Mouse (Mus musculus): Measurements from ENCODE around the gene Zfp456. TPM values are rescaled to one million over a fixed set of nuclear protein-coding genes. Genes with fewer than 3 reads are reported as not detected.

Gene Zfp456
- polyA plus RNA-seq, 1 experiment from 2014 or later = 0.93 TPM

DNA sequence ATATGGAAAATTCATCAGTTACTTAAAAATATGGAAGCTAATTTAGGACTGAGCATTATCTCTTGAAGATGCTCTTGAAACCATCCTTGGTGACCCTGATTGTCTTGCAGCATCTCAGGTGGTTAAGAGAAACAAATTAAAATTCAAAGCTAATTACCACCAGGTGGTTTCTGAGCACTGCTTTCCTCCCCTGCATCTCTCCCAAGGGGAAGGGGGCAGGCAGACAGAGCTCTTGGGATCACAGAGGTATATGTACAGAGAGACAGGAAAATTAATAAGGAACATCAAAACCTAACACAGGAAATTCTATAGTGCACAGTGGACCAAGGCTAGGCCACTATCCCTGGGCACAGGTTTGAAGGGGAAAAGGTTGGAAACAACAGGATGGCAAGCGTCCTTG lies 42.7 kb downstream of the Zfp456 start:
- H3K27ac ChIP-seq = peak overlapping the region; percentile 76
- H3K4me1 ChIP-seq (replicated peaks) = peaks cover 10% of the 10 kb centered on the region
- peak overlapping the region; percentile 64 for H3K4me3 ChIP-seq
- WGBS = 75% methylated on average over 1 of the region's 1 CpGs
- DNase-seq (ENCODE audit: low spot score) = peak; percentile 2
- no peaks in the 10 kb centered on the region for H3K27me3 ChIP-seq (ENCODE audit: insufficient read depth, poor library complexity, severe bottlenecking)
- H3K36me3 ChIP-seq = no peaks in the 10 kb centered on the region
- H3K9me3 ChIP-seq = no peaks in the 10 kb centered on the region

DNA sequence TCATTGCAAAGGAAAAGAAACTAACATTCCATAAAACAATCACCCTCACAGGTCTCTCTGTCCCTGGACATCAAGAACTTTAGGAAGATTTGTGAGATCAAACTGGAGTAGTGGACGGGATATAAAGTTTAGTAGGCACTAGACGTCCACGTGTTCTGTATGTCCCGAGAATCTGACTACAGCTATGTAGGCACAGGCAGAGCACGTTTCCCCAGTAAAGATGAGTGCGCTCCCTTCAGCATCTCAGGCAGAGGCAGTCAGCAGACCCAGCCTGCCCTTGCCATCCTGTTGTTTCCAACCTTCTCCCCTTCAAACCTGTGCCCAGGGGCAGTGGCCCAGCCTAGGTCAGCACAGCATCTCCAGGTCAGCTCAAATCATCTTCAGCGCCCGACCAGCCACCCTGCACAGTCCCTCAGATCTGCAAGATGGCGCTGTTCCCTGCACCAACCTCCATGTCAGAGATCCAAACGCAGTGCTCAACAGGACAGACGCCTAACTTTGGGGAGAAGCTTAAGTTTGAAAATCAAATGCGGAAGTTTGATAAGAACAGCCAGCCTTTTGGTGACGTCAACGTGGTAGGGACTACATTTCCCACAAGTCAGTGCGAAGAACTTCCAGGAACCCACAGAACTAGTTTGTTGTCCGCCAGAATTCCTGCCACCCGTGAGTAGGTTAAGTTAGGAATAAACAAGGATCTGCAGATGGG lies 43.4 kb downstream of the Zfp456 start, which contains the start of gene Zfp595:
Gene Zfp595 (minus strand): TSS at position 552 of the 706 bp plus-strand sequence.
- WGBS = 21% methylated on average over 17 of the region's 17 CpGs
- peak within 1 kb of the TSS; percentile 64 for H3K4me3 ChIP-seq
- no peaks in the 10 kb centered on the region for H3K9me3 ChIP-seq
- no peaks in the 10 kb centered on the region for H3K36me3 ChIP-seq
- peaks cover 10% of the 10 kb centered on the region for H3K4me1 ChIP-seq (replicated peaks)
- peak within 1 kb of the TSS; percentile 76 for H3K27ac ChIP-seq
- peak; percentile 67 for DNase-seq (ENCODE audit: low spot score)
- H3K27me3 ChIP-seq (ENCODE audit: insufficient read depth, poor library complexity, severe bottlenecking) = no peaks in the 10 kb centered on the region

Other genes with a start within 250 kb of the Zfp456 start
- 5.5 and 6.0 TPM in 2 replicates for gene Rsl1, start 202.6 kb downstream of the Zfp456 start, polyA plus RNA-seq (2016; fragmentation: Nextera tagmentation; extraction: Ambion mirVana)
- gene Zfp455, start 181.3 kb downstream of the Zfp456 start, polyA plus RNA-seq (2016; fragmentation: Nextera tagmentation; extraction: Ambion mirVana) = 0.78 and 0.97 TPM in 2 replicates
- 1.5 and 2.0 TPM in 2 replicates for gene Zfp458, start 97.3 kb downstream of the Zfp456 start, polyA plus RNA-seq (2016; fragmentation: Nextera tagmentation; extraction: Ambion mirVana)
- 0.27 and 0.52 TPM in 2 replicates for gene Zfp457, start 69.3 kb downstream of the Zfp456 start, polyA plus RNA-seq (2016; fragmentation: Nextera tagmentation; extraction: Ambion mirVana)
- gene Zfp595, start 43.2 kb downstream of the Zfp456 start, polyA plus RNA-seq (2016; fragmentation: Nextera tagmentation; extraction: Ambion mirVana) = 1.1 and 1.5 TPM in 2 replicates
- not detected in 2 replicates for gene Gm28044, start 15.3 kb downstream of the Zfp456 start, polyA plus RNA-seq (2016; fragmentation: Nextera tagmentation; extraction: Ambion mirVana)
- 0.68 and 0.69 TPM in 2 replicates for gene Zfp953, start 15.2 kb downstream of the Zfp456 start, polyA plus RNA-seq (2016; fragmentation: Nextera tagmentation; extraction: Ambion mirVana)
- gene Gm28041, start 77 bp downstream of the Zfp456 start, polyA plus RNA-seq (2016; fragmentation: Nextera tagmentation; extraction: Ambion mirVana) = not detected in 2 replicates
- 3.7 and 5.9 TPM in 2 replicates for gene Zfp429, start 24.0 kb upstream of the Zfp456 start, polyA plus RNA-seq (2016; fragmentation: Nextera tagmentation; extraction: Ambion mirVana)
- gene Zfp459, start 45.6 kb upstream of the Zfp456 start, polyA plus RNA-seq (2016; fragmentation: Nextera tagmentation; extraction: Ambion mirVana) = 0.92 and 1.7 TPM in 2 replicates
- gene Zfp874a, start 75.8 kb upstream of the Zfp456 start, polyA plus RNA-seq (2016; fragmentation: Nextera tagmentation; extraction: Ambion mirVana) = 5.7 and 7.2 TPM in 2 replicates
- 1.4 and 1.5 TPM in 2 replicates for gene Zfp874b, start 108.4 kb upstream of the Zfp456 start, polyA plus RNA-seq (2016; fragmentation: Nextera tagmentation; extraction: Ambion mirVana)
- gene Zfp58, start 124.7 kb upstream of the Zfp456 start, polyA plus RNA-seq (2016; fragmentation: Nextera tagmentation; extraction: Ambion mirVana) = 12.9 and 14.2 TPM in 2 replicates
- gene Gm26965, start 150.3 kb upstream of the Zfp456 start, polyA plus RNA-seq (2016; fragmentation: Nextera tagmentation; extraction: Ambion mirVana) = not detected in 2 replicates
- gene Zfp87, start 150.4 kb upstream of the Zfp456 start, polyA plus RNA-seq (2016; fragmentation: Nextera tagmentation; extraction: Ambion mirVana) = 26.5 and 26.6 TPM in 2 replicates
- gene Zfp748, start 178.0 kb upstream of the Zfp456 start, polyA plus RNA-seq (2016; fragmentation: Nextera tagmentation; extraction: Ambion mirVana) = 15.1 and 15.4 TPM in 2 replicates
- gene Zfp729b, start 233.9 kb upstream of the Zfp456 start, polyA plus RNA-seq (2016; fragmentation: Nextera tagmentation; extraction: Ambion mirVana) = 2.2 and 3.5 TPM in 2 replicates